Mouse (Mus musculus) CH12.LX (cell line): Measurements from ENCODE around the gene Tnfsf13. TPM values are rescaled to one million over a fixed set of nuclear protein-coding genes. Genes with fewer than 3 reads are reported as not detected.

ENCODE experiments used
- DNase-seq: peaks from one replicate; pipeline ENCODE4 v3.0.0-alpha.2; 2013; ENCODE audit errors: extremely low read depth
- H3K27ac ChIP-seq: 2 replicates; pipeline ENCODE4 v1.5.1; 2012; ENCODE audit warnings: low read depth, mild to moderate bottlenecking, control low read depth, moderate library complexity; ENCODE audit not compliant: insufficient read depth
- H3K27me3 ChIP-seq: replicated peaks from 2 replicates; pipeline ENCODE3; 2012; ENCODE audit warnings: inconsistent platforms
- H3K36me3 ChIP-seq, 2 experiments: replicated peaks in 1 of 2; 2 replicates each; pipeline versions ENCODE3 to v1.6.1; 2012; ENCODE audit warnings: inconsistent platforms in 1 of 2, low read length in 1 of 2, mild to moderate bottlenecking in 1 of 2, mixed read lengths in 1 of 2, moderate library complexity in 1 of 2; ENCODE audit not compliant: control insufficient read depth in 1 of 2, insufficient read depth in 1 of 2
- H3K4me1 ChIP-seq, 2 experiments: 2 replicates each; pipeline ENCODE4 v1.6.1; 2012; ENCODE audit warnings: inconsistent platforms in 1 of 2, moderate library complexity in 1 of 2; ENCODE audit not compliant: insufficient read depth in 2 of 2, control insufficient read depth in 1 of 2
- H3K4me2 ChIP-seq: 2 replicates; pipeline ENCODE4 v1.6.1; 2012; ENCODE audit warnings: low read depth, mild to moderate bottlenecking, control low read depth; ENCODE audit not compliant: poor library complexity, insufficient read depth, severe bottlenecking
- H3K4me3 ChIP-seq, 3 experiments: fragments of 150-350 bp in 1 of 3; sonication (generic) in 1 of 3; replicated peaks in 1 of 3; 2 replicates each; pipeline versions ENCODE3 to v1.5.1; 2011 to 2012; ENCODE audit warnings: low read depth in 2 of 3, low read length in 2 of 3, mild to moderate bottlenecking in 2 of 3, moderate library complexity in 2 of 3, control low read depth in 1 of 3, improper control_type of control experiment in 1 of 3, inconsistent platforms in 1 of 3, mixed read lengths in 1 of 3; ENCODE audit not compliant: poor library complexity in 1 of 3
- H3K79me2 ChIP-seq: replicated peaks from 2 replicates; pipeline ENCODE4 v1.6.1; 2012; ENCODE audit warnings: mild to moderate bottlenecking, moderate library complexity; ENCODE audit not compliant: control insufficient read depth, poor library complexity, insufficient read depth, severe bottlenecking; ENCODE audit errors: extremely low read depth
- H3K9ac ChIP-seq: 2 replicates; pipeline ENCODE4 v1.6.1; 2012; ENCODE audit warnings: low read depth, mild to moderate bottlenecking, control low read depth, moderate library complexity; ENCODE audit not compliant: insufficient read depth
- H3K9me3 ChIP-seq: replicated peaks from 2 replicates; pipeline ENCODE3; 2012; ENCODE audit warnings: low read length, inconsistent platforms, mixed read lengths
- BHLHE40 ChIP-seq: IDR thresholded peaks from 2 replicates; pipeline ENCODE4 v1.6.1; 2011; ENCODE audit warnings: mild to moderate bottlenecking, low read depth, low read length, improper control_type of control experiment
- CHD1 ChIP-seq: IDR thresholded peaks from 2 replicates; pipeline ENCODE4 v1.6.1; 2012; ENCODE audit warnings: low read depth, low read length, improper control_type of control experiment, inconsistent platforms
- CHD2 ChIP-seq: IDR thresholded peaks from 2 replicates; pipeline ENCODE4 v1.6.1; 2011; ENCODE audit warnings: low read length, improper control_type of control experiment
- CTCF ChIP-seq, 2 experiments: IDR thresholded peaks in 1 of 2; conservative IDR thresholded peaks in 1 of 2; 2 replicates each; pipeline ENCODE4 v1.5.1; 2011 to 2012; ENCODE audit warnings: low read depth in 2 of 2, low read length in 2 of 2, improper control_type of control experiment in 1 of 2, inconsistent platforms in 1 of 2, mild to moderate bottlenecking in 1 of 2, moderate library complexity in 1 of 2
- E2F4 ChIP-seq: IDR thresholded peaks from 2 replicates; pipeline ENCODE4 v1.6.1; 2011; ENCODE audit warnings: low read depth, low read length, improper control_type of control experiment; ENCODE audit not compliant: insufficient replicate concordance
- ELF1 ChIP-seq: IDR thresholded peaks from 2 replicates; pipeline ENCODE4 v1.6.1; 2014; ENCODE audit warnings: low read depth, mild to moderate bottlenecking, inconsistent platforms, low read length, improper control_type of control experiment
- EP300 ChIP-seq: IDR thresholded peaks from 2 replicates; pipeline ENCODE4 v1.6.1; 2011; ENCODE audit warnings: low read length, improper control_type of control experiment
- ETS1 ChIP-seq: conservative IDR thresholded peaks from 2 replicates; pipeline ENCODE4 v1.6.1; 2012; ENCODE audit warnings: low read depth, mild to moderate bottlenecking, inconsistent platforms, low read length, improper control_type of control experiment, moderate library complexity
- GABPA ChIP-seq: IDR thresholded peaks from 2 replicates; pipeline ENCODE4 v1.6.1; 2012; ENCODE audit warnings: low read depth, low read length, improper control_type of control experiment, inconsistent platforms; ENCODE audit not compliant: insufficient replicate concordance
- HCFC1 ChIP-seq: IDR thresholded peaks from 2 replicates; pipeline ENCODE4 v1.6.1; 2012; ENCODE audit warnings: low read depth, mild to moderate bottlenecking, inconsistent platforms, low read length, improper control_type of control experiment
- IRF4 ChIP-seq: IDR thresholded peaks from 2 replicates; pipeline ENCODE4 v1.6.1; 2014; ENCODE audit warnings: low read depth, mild to moderate bottlenecking, inconsistent platforms, low read length, improper control_type of control experiment
- JUN ChIP-seq: IDR thresholded peaks from 2 replicates; pipeline ENCODE4 v1.6.1; 2011; ENCODE audit warnings: low read depth, mild to moderate bottlenecking, low read length, improper control_type of control experiment, moderate library complexity; ENCODE audit not compliant: insufficient read depth
- JUND ChIP-seq: conservative IDR thresholded peaks from 2 replicates; pipeline ENCODE4 v1.6.1; 2011; ENCODE audit warnings: low read depth, low read length, improper control_type of control experiment
- KAT2A ChIP-seq: IDR thresholded peaks from 2 replicates; pipeline ENCODE4 v1.6.1; 2012; ENCODE audit warnings: low read length, improper control_type of control experiment, inconsistent platforms; ENCODE audit not compliant: insufficient replicate concordance
- MAFK ChIP-seq: IDR thresholded peaks from 2 replicates; pipeline ENCODE4 v1.6.1; 2011; ENCODE audit warnings: low read length, improper control_type of control experiment; ENCODE audit not compliant: insufficient replicate concordance
- MAX ChIP-seq: IDR thresholded peaks from 2 replicates; pipeline ENCODE4 v1.6.1; 2011; ENCODE audit warnings: low read length, improper control_type of control experiment
- MAZ ChIP-seq: IDR thresholded peaks from 2 replicates; pipeline ENCODE4 v1.6.1; 2012; ENCODE audit warnings: low read depth, mild to moderate bottlenecking, inconsistent platforms, low read length, improper control_type of control experiment, moderate library complexity
- MEF2A ChIP-seq: IDR thresholded peaks from 2 replicates; pipeline ENCODE4 v1.6.1; 2014; ENCODE audit warnings: low read depth, mild to moderate bottlenecking, inconsistent platforms, low read length, improper control_type of control experiment, borderline replicate concordance
- MXI1 ChIP-seq: IDR thresholded peaks from 2 replicates; pipeline ENCODE4 v1.6.1; 2011; ENCODE audit warnings: mild to moderate bottlenecking, low read depth, low read length, improper control_type of control experiment
- MYC ChIP-seq: IDR thresholded peaks from 2 replicates; pipeline ENCODE4 v1.6.1; 2011; ENCODE audit warnings: low read depth, mild to moderate bottlenecking, improper control_type of control experiment, low read length
- NELFE ChIP-seq: IDR thresholded peaks from 2 replicates; pipeline ENCODE4 v1.6.1; 2011; ENCODE audit warnings: low read depth, low read length, improper control_type of control experiment
- NRF1 ChIP-seq: IDR thresholded peaks from 2 replicates; pipeline ENCODE4 v1.6.1; 2014; ENCODE audit warnings: low read depth, mild to moderate bottlenecking, inconsistent platforms, low read length, improper control_type of control experiment, moderate library complexity
- PAX5 ChIP-seq: IDR thresholded peaks from 2 replicates; pipeline ENCODE4 v1.6.1; 2012; ENCODE audit warnings: low read length, inconsistent platforms, mixed read lengths
- POLR2A ChIP-seq: IDR thresholded peaks from 2 replicates; pipeline ENCODE4 v1.6.1; 2011; ENCODE audit warnings: low read depth, mild to moderate bottlenecking, improper control_type of control experiment, low read length
- POLR2AphosphoS2 ChIP-seq: IDR thresholded peaks from 2 replicates; pipeline ENCODE4 v1.6.1; 2011; ENCODE audit warnings: low read depth, low read length, improper control_type of control experiment
- RAD21 ChIP-seq: IDR thresholded peaks from 2 replicates; pipeline ENCODE4 v1.6.1; 2011; ENCODE audit warnings: low read depth, mild to moderate bottlenecking, low read length, improper control_type of control experiment, moderate library complexity
- RCOR1 ChIP-seq: conservative IDR thresholded peaks from 2 replicates; pipeline ENCODE4 v1.6.1; 2012; ENCODE audit warnings: low read depth, mild to moderate bottlenecking, inconsistent platforms, low read length, improper control_type of control experiment
- SIN3A ChIP-seq: IDR thresholded peaks from 2 replicates; pipeline ENCODE4 v1.6.1; 2012; ENCODE audit warnings: low read length, improper control_type of control experiment, inconsistent platforms
- SMC3 ChIP-seq: IDR thresholded peaks from 2 replicates; pipeline ENCODE4 v1.6.1; 2011; ENCODE audit warnings: low read depth, low read length, improper control_type of control experiment
- TBP ChIP-seq: conservative IDR thresholded peaks from 2 replicates; pipeline ENCODE4 v1.6.1; 2011; ENCODE audit warnings: low read depth, low read length, improper control_type of control experiment
- TCF12 ChIP-seq: IDR thresholded peaks from 2 replicates; pipeline ENCODE4 v1.6.1; 2014; ENCODE audit warnings: low read depth, mild to moderate bottlenecking, inconsistent platforms, low read length, improper control_type of control experiment
- UBTF ChIP-seq: IDR thresholded peaks from 2 replicates; pipeline ENCODE4 v1.6.1; 2012; ENCODE audit warnings: low read depth, mild to moderate bottlenecking, inconsistent platforms, low read length, improper control_type of control experiment, moderate library complexity
- USF1 ChIP-seq: IDR thresholded peaks from 2 replicates; pipeline ENCODE4 v1.6.1; 2014; ENCODE audit warnings: low read depth, mild to moderate bottlenecking, inconsistent platforms, low read length, improper control_type of control experiment
- USF2 ChIP-seq: conservative IDR thresholded peaks from 2 replicates; pipeline ENCODE4 v1.6.1; 2011; ENCODE audit warnings: low read depth, low read length, improper control_type of control experiment
- ZC3H11A ChIP-seq: IDR thresholded peaks from 2 replicates; pipeline ENCODE4 v1.6.1; 2012; ENCODE audit warnings: low read depth, mild to moderate bottlenecking, inconsistent platforms, low read length, improper control_type of control experiment
- ZKSCAN1 ChIP-seq: IDR thresholded peaks from 2 replicates; pipeline ENCODE4 v1.6.1; 2012; ENCODE audit warnings: low read depth, inconsistent platforms, low read length, improper control_type of control experiment, borderline replicate concordance
- ZMIZ1 ChIP-seq: IDR thresholded peaks from 2 replicates; pipeline ENCODE4 v1.6.1; 2012; ENCODE audit warnings: low read depth, mild to moderate bottlenecking, inconsistent platforms, low read length, improper control_type of control experiment
- ZNF384 ChIP-seq: IDR thresholded peaks from 2 replicates; pipeline ENCODE4 v1.6.1; 2012; ENCODE audit warnings: low read depth, low read length, improper control_type of control experiment, inconsistent platforms
- dilution Hi-C: fragments of 300-500 bp; cut with MboI; formaldehyde crosslinking; loops from 2 replicates; pipeline ENCODE4 v1.14.3; 2020; ENCODE audit warnings: low sequenced_read_pairs; ENCODE audit not compliant: extremely low pct_unique_long_range_greater_than_20kb, extremely low pct_ligation_motif_present
- in situ Hi-C: fragments of 300-500 bp; cut with MboI; formaldehyde crosslinking; loops from 3 replicates; pipeline ENCODE4 v1.14.3; 2019; ENCODE audit warnings: low sequenced_read_pairs, low pct_ligation_motif_present, low pct_unique_long_range_greater_than_20kb, mixed read lengths
- polyA plus RNA-seq: library from polyadenylated mRNA; unstranded; fragments of >175 nt; gene quantifications from 2 replicates; pipeline ENCODE4 v1.2.1, GENCODE M21; 2012; ENCODE audit warnings: low read depth; ENCODE audit not compliant: insufficient read length
- total RNA-seq, 2 experiments: library from RNA; depleted of rRNA; stranded (reverse); fragments of 300-350 nt in 1 of 2; fragments of >200 nt in 1 of 2; gene quantifications; 2 replicates each; pipeline ENCODE4 v1.2.3; 2012 to 2014

Gene Tnfsf13
- total and polyA plus RNA-seq, 3 experiments: 0.21 to 0.63 (median 0.35) TPM

DNA sequence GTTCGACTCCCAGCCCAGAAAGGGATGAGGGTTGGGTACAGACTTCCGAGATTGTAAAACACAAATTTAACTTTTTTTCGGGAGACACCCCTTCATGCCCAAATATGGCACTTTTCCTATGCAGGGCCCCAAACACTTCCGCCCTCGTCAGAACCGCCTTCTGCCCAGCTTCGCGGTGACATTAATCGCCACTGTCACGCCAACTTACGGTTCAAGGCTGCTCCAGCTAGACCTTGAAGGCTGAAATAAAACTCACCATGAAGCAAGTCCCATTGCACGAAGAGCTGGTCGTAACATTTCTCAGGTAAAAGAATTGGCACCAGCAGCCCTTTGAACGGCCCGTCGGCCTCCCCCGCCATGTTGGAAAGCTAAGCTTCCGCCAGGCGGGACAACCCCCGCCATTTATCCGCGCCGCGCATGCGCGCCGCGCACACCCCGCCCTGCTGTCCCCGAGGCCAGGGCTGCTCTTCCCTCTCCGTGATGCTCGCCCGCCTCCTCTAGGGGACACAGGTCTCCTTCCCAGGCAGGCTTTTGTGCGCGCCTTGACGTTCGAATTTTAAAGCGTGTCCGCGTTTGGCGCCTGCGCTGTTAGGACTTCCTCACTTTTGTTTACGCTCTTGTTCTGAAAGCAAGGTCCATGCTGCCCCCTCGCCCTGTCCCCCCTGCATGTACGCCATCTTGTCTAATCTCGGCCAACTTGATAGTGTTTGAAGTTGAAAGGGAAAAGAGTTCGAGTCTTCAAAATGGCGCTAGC is 23.2 kb downstream of the Tnfsf13 start, which contains the start of gene Mpdu1:
Gene Mpdu1 (minus strand): TSS at position 430 of the 754 bp plus-strand sequence.
- peak; percentile 99 for DNase-seq
- peak within 1 kb of the TSS; percentile 65 for H3K4me2 ChIP-seq
- no peaks in the 10 kb centered on the region for H3K9me3 ChIP-seq
- in situ Hi-C loops: no loop called here
- H3K27me3 ChIP-seq: no peaks in the 10 kb centered on the region
- peak within 1 kb of the TSS; percentile 97 for H3K9ac ChIP-seq
- H3K4me3 ChIP-seq: peak within 1 kb of the TSS; percentile 66 to 70 (median 70)
- TF ChIP-seq MAFK: no peak
- peak; percentile 76 for TF ChIP-seq ZNF384
- TF ChIP-seq NELFE: peak; percentile 98
- no peak for TF ChIP-seq PAX5
- TF ChIP-seq GABPA: no peak; the same call in 1 of the 2 replicates
- peak; percentile 92 for TF ChIP-seq ELF1
- TF ChIP-seq E2F4: no peak; the same call in none of the 2 replicates
- 0 out of 2 replicates have a peak, but pooled peaks have one; percentile 42 for TF ChIP-seq UBTF
- TF ChIP-seq CHD1: peak; percentile 95
- TF ChIP-seq IRF4: peak; percentile 67
- peak; percentile 74; the same call in 1 of the 2 replicates for TF ChIP-seq MEF2A
- TF ChIP-seq POLR2A: peak; percentile 98
- peak; percentile 33 for TF ChIP-seq BHLHE40
- TF ChIP-seq USF2: no peak
- no peak for TF ChIP-seq JUND
- TF ChIP-seq ETS1: peak; percentile 54; the same call in 1 of the 2 replicates
- TF ChIP-seq MAZ: peak; percentile 97
- TF ChIP-seq KAT2A: peak; percentile 91
- TF ChIP-seq MXI1: peak; percentile 89
- TF ChIP-seq NRF1: peak; percentile 94
- TF ChIP-seq POLR2AphosphoS2: peak; percentile 91
- peak; percentile 63; the same call in 1 of the 2 replicates for TF ChIP-seq RCOR1
- peak; percentile 34 for TF ChIP-seq RAD21
- no peak for TF ChIP-seq ZKSCAN1
- TF ChIP-seq ZC3H11A: no peak
- no peak for TF ChIP-seq JUN
- peak; percentile 96 for TF ChIP-seq TBP
- TF ChIP-seq MYC: peak; percentile 94
- TF ChIP-seq ZMIZ1: peak; percentile 97
- peak in 1 of 2 experiments; percentile 52; a peak in 2 of 4 replicates for TF ChIP-seq CTCF (conservative IDR thresholded peaks at IDR 0.05 in 1 of 2, IDR thresholded peaks at IDR 0.05 in 1 of 2; ENCODE audit: low read depth in 2 of 2, low read length in 2 of 2)
- no peak for TF ChIP-seq USF1
- peak; percentile 99 for TF ChIP-seq TCF12
- TF ChIP-seq MAX: peak; percentile 94
- no peak for TF ChIP-seq EP300
- TF ChIP-seq HCFC1: peak; percentile 82
- TF ChIP-seq SIN3A: peak; percentile 88
- TF ChIP-seq CHD2: peak; percentile 37; the same call in 1 of the 2 replicates
- no peak for TF ChIP-seq SMC3
- peaks cover 27% of the 10 kb centered on the region for H3K79me2 ChIP-seq
- peaks cover 18 to 68% of the 10 kb centered on the region in 2 experiments for H3K4me1 ChIP-seq
- dilution Hi-C loops: no loop called here
- H3K27ac ChIP-seq: peak within 1 kb of the TSS; percentile 95
- H3K36me3 ChIP-seq: peaks cover 32 to 50% of the 10 kb centered on the region in 2 experiments
